Mouse (Mus musculus): ENCODE data around the gene Creb3l1. TPM values are rescaled to one million over a fixed set of nuclear protein-coding genes. Genes with fewer than 3 reads are reported as not detected.
A peak's percentile ranks its signal among the peaks of the same experiment; 100 is the strongest.

Creb3l1 gene
- polyA plus RNA-seq, 1 experiment from 2014 or later: 10.9 TPM

DNA sequence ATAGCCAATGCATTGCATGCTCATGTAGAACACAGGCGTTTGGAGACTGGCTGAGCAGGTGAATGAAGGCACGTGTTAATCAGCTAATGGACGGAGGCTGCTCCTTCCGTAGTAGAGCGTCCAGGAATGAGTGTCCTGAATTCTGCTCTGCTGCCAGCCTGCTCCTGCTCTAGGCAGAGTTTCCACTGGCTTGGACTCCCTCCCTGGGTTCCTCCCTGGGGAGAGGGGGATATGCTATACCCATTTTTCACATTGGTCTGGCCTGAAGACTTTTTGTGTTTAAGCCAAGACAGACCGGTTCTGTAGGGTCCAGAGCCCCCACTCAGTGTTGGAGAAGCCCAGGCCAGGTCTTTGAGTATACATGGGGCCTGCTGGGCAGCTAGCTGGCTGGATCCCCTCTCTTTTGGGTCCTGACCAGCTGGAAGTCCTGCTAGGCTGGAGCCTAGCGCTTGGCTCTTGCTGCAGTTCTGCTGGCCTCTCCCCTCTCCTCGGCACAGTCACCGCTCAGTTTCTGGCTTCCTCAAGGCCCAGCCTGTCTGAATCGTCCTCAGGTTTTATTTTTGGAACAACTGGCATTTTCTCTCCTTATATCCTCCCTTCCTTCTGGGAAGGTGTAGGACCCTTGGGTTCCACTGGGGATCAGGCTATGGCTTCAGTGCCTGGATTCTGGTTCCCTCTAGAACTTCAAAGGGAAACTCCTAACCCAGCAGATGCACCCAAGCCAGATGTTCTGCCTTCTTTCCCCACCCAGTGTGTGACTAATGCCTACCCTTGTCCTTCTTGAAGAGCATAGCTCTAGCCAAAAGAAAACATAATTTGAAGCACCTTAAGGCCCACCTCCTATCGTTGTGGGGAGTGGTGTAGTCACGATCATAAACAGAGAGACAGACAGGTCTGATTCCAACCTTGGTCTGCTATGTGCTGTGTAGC, 12.6 kb downstream of the Creb3l1 start:
- H3K4me2 ChIP-seq (replicated peaks): no peak overlapping the region
- peaks cover 4% of the 10 kb centered on the region; the same call in 1 of the 2 replicates for H3K27me3 ChIP-seq
- ATAC-seq (ENCODE audit: low FRiP score, low read depth): no peak
- H3K4me1 ChIP-seq: peaks cover 44% of the 10 kb centered on the region
- peak overlapping the region; percentile 76; the same call in 1 of the 2 replicates for H3K27ac ChIP-seq
- no peak overlapping the region for H3K9ac ChIP-seq
- WGBS: 73% methylated on average over 12 of the region's 12 CpGs
- no peak overlapping the region for H3K4me3 ChIP-seq
- H3K36me3 ChIP-seq: no peaks in the 10 kb centered on the region
- H3K9me3 ChIP-seq: no peaks in the 10 kb centered on the region

DNA sequence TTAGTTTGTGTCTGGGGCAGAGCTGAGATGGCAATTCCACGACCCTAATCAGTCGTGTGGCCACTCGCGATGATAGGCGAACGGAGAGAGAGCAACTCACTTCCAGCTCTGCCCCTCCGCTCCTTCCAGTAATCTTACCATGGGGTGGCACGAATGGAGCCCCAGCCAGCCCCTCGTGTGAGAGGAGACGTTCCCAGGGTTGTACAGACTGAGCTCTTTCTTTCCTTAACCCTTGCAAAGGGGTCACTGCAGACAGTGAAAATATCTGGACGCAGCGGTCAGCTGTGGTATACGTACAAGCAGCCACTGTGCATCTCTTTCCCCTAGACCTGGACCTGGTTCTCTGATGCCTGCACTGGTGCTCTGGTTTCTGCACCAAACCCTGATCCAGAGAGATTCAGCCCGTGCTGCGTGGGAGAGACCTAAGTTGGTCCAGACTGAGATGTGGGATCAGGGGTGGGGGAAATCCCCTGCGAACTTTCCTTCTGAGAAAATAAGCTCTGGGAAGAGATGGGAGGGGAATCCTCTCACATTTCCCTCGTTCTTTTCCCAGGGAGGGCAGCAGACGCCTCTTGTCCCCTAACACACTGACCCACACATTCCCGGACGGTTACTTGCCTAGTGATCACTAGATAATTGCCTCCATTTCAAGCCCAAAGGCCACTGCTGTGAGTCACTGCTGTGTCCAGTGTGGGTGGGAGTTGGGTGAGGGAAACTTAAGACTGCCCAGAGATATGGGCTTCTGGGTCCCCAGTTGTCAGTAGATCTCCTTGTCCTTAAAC, 15.5 kb downstream of the Creb3l1 start:
- peak; percentile 6; the same call in 1 of the 2 replicates for ATAC-seq (ENCODE audit: low FRiP score, low read depth)
- no peaks in the 10 kb centered on the region for H3K36me3 ChIP-seq
- H3K9me3 ChIP-seq: no peaks in the 10 kb centered on the region
- peak overlapping the region; percentile 53 for H3K4me3 ChIP-seq
- H3K4me1 ChIP-seq: peaks cover 46% of the 10 kb centered on the region
- peak overlapping the region; percentile 86 for H3K4me2 ChIP-seq (replicated peaks)
- H3K27ac ChIP-seq: peak overlapping the region; percentile 85
- H3K9ac ChIP-seq: peak overlapping the region; percentile 70
- peaks cover 11% of the 10 kb centered on the region; the same call in 1 of the 2 replicates for H3K27me3 ChIP-seq
- 3% methylated on average over 20 of the region's 20 CpGs for WGBS

DNA sequence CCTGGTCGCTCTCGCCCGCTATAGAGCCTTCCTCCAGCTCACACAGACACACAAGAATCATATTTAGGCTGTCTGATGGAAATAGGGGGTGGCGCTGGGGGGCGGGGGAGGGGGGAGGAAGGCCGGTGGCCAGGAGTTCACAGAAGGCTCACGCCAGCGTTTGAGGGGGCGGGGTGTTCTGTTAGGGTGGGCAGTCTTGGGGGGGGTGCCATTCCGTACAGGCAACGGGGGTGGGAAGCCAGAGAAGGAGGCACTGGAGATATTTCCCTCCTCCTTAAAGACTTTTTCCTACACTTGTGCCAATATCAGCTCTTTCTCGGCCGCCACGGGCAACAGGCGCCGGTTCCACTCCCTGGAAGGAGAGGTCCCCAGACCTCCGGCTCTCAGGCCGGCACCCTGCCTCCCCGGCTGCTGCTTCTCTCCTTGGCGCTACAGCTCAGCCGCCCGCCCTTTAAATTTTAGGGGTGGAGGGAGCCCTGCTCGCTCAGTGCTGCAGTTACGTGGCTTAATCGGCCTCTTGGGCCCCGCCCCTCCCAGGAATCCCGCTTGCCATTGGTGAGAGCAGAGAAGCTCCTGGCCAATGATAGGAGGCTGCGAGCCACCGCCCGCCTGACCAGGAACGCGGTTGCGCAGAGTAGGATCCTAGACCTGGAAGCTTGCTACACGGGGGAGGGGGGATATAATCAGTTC, 16.2 kb downstream of the Creb3l1 start:
- Histone ChIP-seq H3K4me3 (peak overlapping the region; percentile 53), H3K27ac (peak overlapping the region; percentile 85), H3K4me2 (replicated peaks) (peak overlapping the region; percentile 86), H3K9me3 (no peaks in the 10 kb centered on the region), H3K27me3 (peaks cover 11% of the 10 kb centered on the region; the same call in 1 of the 2 replicates), H3K36me3 (no peaks in the 10 kb centered on the region), H3K9ac (peak overlapping the region; percentile 70), H3K4me1 (peaks cover 39% of the 10 kb centered on the region)
- WGBS: 0% methylated on average over 33 of the region's 34 CpGs
- peak; percentile 95 for ATAC-seq (ENCODE audit: low FRiP score, low read depth)

DNA sequence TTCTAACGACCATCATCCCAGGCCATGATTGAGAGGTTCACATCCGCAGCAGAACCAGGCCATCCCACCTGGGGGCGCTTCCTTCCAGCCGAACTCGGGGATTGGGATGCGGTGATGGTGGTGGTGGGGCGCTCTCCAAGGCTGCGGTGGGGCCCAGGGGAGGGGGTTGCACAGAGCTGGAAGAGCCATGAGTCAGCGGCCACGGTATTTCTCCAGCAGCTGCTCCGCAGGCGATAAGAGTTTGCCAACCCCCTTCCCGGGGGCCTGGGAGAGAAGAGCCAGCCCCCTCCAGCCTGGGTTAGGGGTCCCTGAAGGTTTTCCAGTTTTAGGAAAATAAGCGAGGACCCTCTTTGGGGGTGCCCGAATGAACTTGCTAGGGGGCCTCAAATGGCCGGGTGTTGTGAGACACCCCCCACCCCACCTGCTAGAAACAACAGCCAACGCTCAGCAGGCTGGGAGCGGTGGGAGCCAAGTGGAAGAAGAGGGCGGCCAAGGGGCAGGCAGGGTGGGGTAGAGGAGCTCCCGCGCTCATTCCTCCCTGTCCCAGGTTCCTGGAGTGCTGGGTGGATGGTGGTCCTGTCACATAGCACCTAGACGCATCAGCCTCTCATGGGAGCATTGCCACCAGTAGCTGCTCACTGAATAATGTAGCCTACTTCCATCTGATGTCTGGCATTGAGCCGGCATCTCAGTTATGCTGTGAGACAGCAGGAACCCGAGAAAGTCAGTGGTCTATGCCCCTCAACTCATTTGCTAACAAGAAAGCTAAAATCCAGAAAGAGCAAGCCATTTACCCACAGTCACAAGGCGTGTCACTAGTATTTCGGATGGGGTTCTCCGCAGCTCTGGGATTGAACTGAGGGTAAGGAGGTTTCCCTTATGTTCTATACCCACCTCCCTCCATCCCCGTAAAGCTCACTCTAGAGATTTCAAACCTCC, 17.1 kb downstream of the Creb3l1 start:
- peak overlapping the region; percentile 70 for H3K9ac ChIP-seq
- ATAC-seq (ENCODE audit: low FRiP score, low read depth): peak; percentile 29; the same call in 1 of the 2 replicates
- H3K27me3 ChIP-seq: peaks cover 11% of the 10 kb centered on the region; the same call in 1 of the 2 replicates
- H3K9me3 ChIP-seq: no peaks in the 10 kb centered on the region
- no peaks in the 10 kb centered on the region for H3K36me3 ChIP-seq
- WGBS: 1% methylated on average over 28 of the region's 28 CpGs
- peak overlapping the region; percentile 53 for H3K4me3 ChIP-seq
- H3K4me2 ChIP-seq (replicated peaks): peak overlapping the region; percentile 86
- H3K4me1 ChIP-seq: peaks cover 31% of the 10 kb centered on the region
- peak overlapping the region; percentile 85 for H3K27ac ChIP-seq

DNA sequence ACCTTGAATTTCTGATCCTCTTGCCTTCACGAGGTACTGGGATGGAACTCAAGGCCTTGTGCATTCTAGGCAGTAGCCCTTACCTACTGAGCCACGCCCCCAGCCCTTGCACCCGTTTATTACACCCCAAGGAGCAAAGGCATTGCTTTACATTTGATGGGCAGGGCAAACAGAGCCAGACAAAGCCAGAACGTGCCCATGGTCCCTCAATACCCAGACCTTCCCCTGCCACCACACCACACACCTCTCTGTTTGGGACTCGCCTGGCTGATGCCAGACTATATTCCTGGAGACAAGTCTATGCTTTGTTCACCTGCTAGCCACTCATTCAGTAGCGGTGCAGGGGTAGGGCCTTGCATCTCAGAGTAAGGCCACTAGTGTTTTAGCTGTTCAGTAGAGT, 17.8 kb downstream of the Creb3l1 start:
- WGBS: 44% methylated on average over 6 of the region's 6 CpGs
- H3K9me3 ChIP-seq: no peaks in the 10 kb centered on the region
- peaks cover 2% of the 10 kb centered on the region; the same call in 1 of the 2 replicates for H3K36me3 ChIP-seq
- H3K27ac ChIP-seq: no peak overlapping the region
- peaks cover 16% of the 10 kb centered on the region for H3K27me3 ChIP-seq
- peak overlapping the region; percentile 86 for H3K4me2 ChIP-seq (replicated peaks)
- peak overlapping the region; percentile 53; the same call in 1 of the 2 replicates for H3K4me3 ChIP-seq
- H3K4me1 ChIP-seq: peaks cover 24% of the 10 kb centered on the region
- H3K9ac ChIP-seq: no peak overlapping the region
- no peak for ATAC-seq (ENCODE audit: low FRiP score, low read depth)

DNA sequence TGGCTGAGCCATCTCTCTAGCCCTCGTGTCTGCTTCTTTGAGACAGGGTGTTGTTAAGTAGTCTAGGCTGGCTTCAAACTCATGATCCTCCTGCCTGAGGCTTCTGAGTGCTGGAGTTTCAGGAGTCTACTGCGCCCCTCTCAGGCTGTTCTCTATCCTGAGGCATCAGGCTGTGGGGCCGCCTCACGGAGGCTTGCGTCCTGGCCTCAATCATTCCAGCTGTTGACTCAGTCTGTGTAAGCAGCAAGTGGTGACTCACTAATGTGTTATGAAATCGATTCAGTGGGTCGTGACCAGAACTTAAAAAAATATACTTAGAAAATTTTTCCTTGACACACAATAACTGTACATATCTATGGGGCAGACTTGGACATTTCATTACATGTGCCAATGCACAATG, 19.7 kb downstream of the Creb3l1 start:
- H3K9ac ChIP-seq: no peak overlapping the region
- WGBS: 80% methylated on average over 7 of the region's 7 CpGs
- peaks cover 7% of the 10 kb centered on the region; the same call in 1 of the 2 replicates for H3K36me3 ChIP-seq
- H3K4me3 ChIP-seq: no peak overlapping the region
- H3K9me3 ChIP-seq: no peaks in the 10 kb centered on the region
- no peak overlapping the region for H3K27ac ChIP-seq
- no peak for ATAC-seq (ENCODE audit: low FRiP score, low read depth)
- H3K4me1 ChIP-seq: peaks cover 24% of the 10 kb centered on the region
- no peak overlapping the region for H3K4me2 ChIP-seq (replicated peaks)
- H3K27me3 ChIP-seq: peaks cover 18% of the 10 kb centered on the region

GRCm38 (mm10) chr2:91997905-91998608, 26.2 kb downstream of the Creb3l1 start:
- no peak overlapping the region for H3K4me2 ChIP-seq (replicated peaks)
- peaks cover 7% of the 10 kb centered on the region; the same call in 1 of the 2 replicates for H3K36me3 ChIP-seq
- H3K4me1 ChIP-seq: 0 out of 2 replicates have a peak, but pooled peaks cover 3% of the 10 kb centered on the region
- 79% methylated on average over 16 of the region's 16 CpGs for WGBS
- H3K4me3 ChIP-seq: no peak overlapping the region
- H3K9me3 ChIP-seq: no peaks in the 10 kb centered on the region
- no peak overlapping the region for H3K9ac ChIP-seq
- ATAC-seq (ENCODE audit: low FRiP score, low read depth): no peak
- H3K27ac ChIP-seq: no peak overlapping the region
- H3K27me3 ChIP-seq: peaks cover 10% of the 10 kb centered on the region; the same call in 1 of the 2 replicates

GRCm38 (mm10) chr2:91996006-91996405, 28.3 kb downstream of the Creb3l1 start:
- Histone ChIP-seq H3K9ac (no peak overlapping the region), H3K27me3 (peaks cover 3% of the 10 kb centered on the region; the same call in 1 of the 2 replicates), H3K4me3 (no peak overlapping the region), H3K27ac (no peak overlapping the region), H3K36me3 (no peaks in the 10 kb centered on the region), H3K9me3 (no peaks in the 10 kb centered on the region), H3K4me2 (replicated peaks) (no peak overlapping the region), H3K4me1 (0 out of 2 replicates have a peak, but pooled peaks cover 3% of the 10 kb centered on the region)
- WGBS: 78% methylated on average over 5 of the region's 5 CpGs
- no peak for ATAC-seq (ENCODE audit: low FRiP score, low read depth)

GRCm38 (mm10) chr2:91993409-91993808, 30.9 kb downstream of the Creb3l1 start:
- H3K9ac ChIP-seq: no peak overlapping the region
- H3K4me3 ChIP-seq: no peak overlapping the region
- H3K9me3 ChIP-seq: peaks cover 4% of the 10 kb centered on the region; the same call in 1 of the 2 replicates
- ATAC-seq (ENCODE audit: low FRiP score, low read depth): no peak
- H3K4me2 ChIP-seq (replicated peaks): no peak overlapping the region
- H3K27ac ChIP-seq: no peak overlapping the region
- 84% methylated on average over 3 of the region's 3 CpGs for WGBS
- peaks cover 14% of the 10 kb centered on the region; the same call in 1 of the 2 replicates for H3K36me3 ChIP-seq
- H3K4me1 ChIP-seq: 0 out of 2 replicates have a peak, but pooled peaks cover 3% of the 10 kb centered on the region
- H3K27me3 ChIP-seq: no peaks in the 10 kb centered on the region

GRCm38 (mm10) chr2:91989750-91990149, 34.6 kb downstream of the Creb3l1 start:
- H3K27me3 ChIP-seq: peaks cover 16% of the 10 kb centered on the region; the same call in 1 of the 2 replicates
- H3K4me2 ChIP-seq (replicated peaks): no peak overlapping the region
- no peak overlapping the region for H3K9ac ChIP-seq
- H3K4me3 ChIP-seq: no peak overlapping the region
- H3K36me3 ChIP-seq: peaks cover 14% of the 10 kb centered on the region; the same call in 1 of the 2 replicates
- peaks cover 7% of the 10 kb centered on the region for H3K4me1 ChIP-seq
- peaks cover 4% of the 10 kb centered on the region; the same call in 1 of the 2 replicates for H3K9me3 ChIP-seq
- no peak overlapping the region for H3K27ac ChIP-seq
- ATAC-seq (ENCODE audit: low FRiP score, low read depth): no peak

Data from limb, embryonic 13.5 days (tissue).